Comparison of ENCODE assay signal across 22 mouse cellular contexts in the genomic region with DNA sequence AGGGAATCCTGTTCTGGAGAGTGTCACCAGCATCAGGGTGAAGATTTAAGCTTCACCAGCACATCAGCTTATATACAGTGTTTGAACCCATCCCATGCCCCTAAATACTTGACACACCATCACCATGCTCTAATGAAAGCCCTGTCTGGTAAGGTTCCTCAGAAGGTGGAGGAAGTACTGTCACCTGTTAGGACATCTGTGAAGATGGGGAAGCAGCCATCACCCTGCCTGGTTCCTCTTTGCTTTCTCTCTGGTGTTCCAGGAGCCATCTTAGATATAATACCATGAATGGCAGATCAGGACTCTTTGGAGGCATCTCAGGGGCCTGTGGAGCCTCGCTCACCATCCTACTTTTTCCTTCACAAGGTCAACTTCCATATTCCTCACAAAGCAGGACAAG. TPM values are rescaled to one million over a fixed set of nuclear protein-coding genes. Genes with fewer than 3 reads are reported as not detected.
"Had no signal": no experiment of that assay in that cellular context is flagged by ENCODE, and none has a peak within 500 bp of the region (broad histone marks: within the 10 kb centered on the region; RNA-seq: fewer than 3 reads in every experiment).

No protein-coding gene starts in this region.

- DNase-seq: kidney, adult 2 months; kidney, postnatal 10 days; kidney, postnatal 36 days; layer of hippocampus, postnatal 36 days; liver, embryonic 13.5 days; lung, adult 2 months; lung, postnatal 14 days; lung, postnatal 4 days; right cerebral cortex, adult 18-20 months; right cerebral cortex, postnatal 14 days; right cerebral cortex, postnatal 4 days; thymus, adult 2 months; thymus, postnatal 14 days had no signal

- ATAC-seq: intestine, postnatal 0 days; midbrain, embryonic 15.5 days had no signal

RNA-seq across cellular contexts. Expression of gene Pth, which starts 15.7 kb away (rescaled TPM):
- total RNA-seq: layer of hippocampus, adult 8-10 months; layer of hippocampus, postnatal 10 days; layer of hippocampus, postnatal 36 days; left cerebral cortex, adult 2 months; left cerebral cortex, postnatal 10 days; left cerebral cortex, postnatal 36 days; liver, adult 2 months; megakaryocyte progenitor cell, adult 5-6 weeks had no signal
